Comparison of ENCODE assay signal across 7 mouse cellular contexts in genomic region chr17:46460673-46461072, GRCm38 (mm10). TPM values are rescaled to one million over a fixed set of nuclear protein-coding genes. Genes with fewer than 3 reads are reported as not detected.
DNase-seq lines count a peak whose midpoint lies in the region; ATAC-seq and TF ChIP-seq lines count a peak whose summit lies in the region.

No protein-coding gene starts in this region.

- peak overlapping the region; percentile 39 for H3K9ac ChIP-seq in lung, embryonic 14.5 days
- peak overlapping the region; percentile 36; the same call in 1 of the 2 replicates for H3K9ac ChIP-seq in hindbrain, embryonic 12.5 days
- no peak overlapping the region for H3K9ac ChIP-seq in liver, embryonic 11.5 days (ENCODE audit: low read depth, low read length)
- no peak overlapping the region for H3K9ac ChIP-seq in stomach, postnatal 0 days (ENCODE audit: low read length)

- H3K27ac ChIP-seq in lung, embryonic 14.5 days (ENCODE audit: low read depth): no peak overlapping the region
- H3K27ac ChIP-seq in hindbrain, embryonic 12.5 days: no peak overlapping the region
- no peak overlapping the region for H3K27ac ChIP-seq in liver, embryonic 11.5 days (ENCODE audit: low read depth, low read length)
- no peak overlapping the region for H3K27ac ChIP-seq in stomach, postnatal 0 days (replicated peaks)

- no peaks in the 10 kb centered on the region for H3K4me1 ChIP-seq in lung, embryonic 14.5 days (ENCODE audit: insufficient read depth)
- peaks cover 17% of the 10 kb centered on the region for H3K4me1 ChIP-seq in hindbrain, embryonic 12.5 days
- H3K4me1 ChIP-seq in liver, embryonic 11.5 days (replicated peaks; ENCODE audit: control insufficient read depth, insufficient read depth, low read length): peaks cover 3% of the 10 kb centered on the region; the same call in 1 of the 2 replicates
- H3K4me1 ChIP-seq in stomach, postnatal 0 days (replicated peaks; ENCODE audit: control insufficient read depth, insufficient read depth): no peaks in the 10 kb centered on the region

- peak; percentile 32; the same call in 1 of the 2 replicates for ATAC-seq in lung, embryonic 14.5 days (ENCODE audit: insufficient read depth)
- ATAC-seq in hindbrain, embryonic 12.5 days (ENCODE audit: low FRiP score): no peak
- no peak for ATAC-seq in liver, embryonic 11.5 days (replicated peaks; ENCODE audit: low FRiP score)
- ATAC-seq in stomach, postnatal 0 days (ENCODE audit: low FRiP score, low TSS enrichment): no peak

- TF ChIP-seq EP300 in stomach, postnatal 0 days (optimal IDR thresholded peaks at IDR 0.05): no peak

- H3K36me3 ChIP-seq in lung, embryonic 14.5 days (ENCODE audit: insufficient read depth): no peaks in the 10 kb centered on the region
- peaks cover 24% of the 10 kb centered on the region for H3K36me3 ChIP-seq in hindbrain, embryonic 12.5 days
- H3K36me3 ChIP-seq in liver, embryonic 11.5 days (ENCODE audit: control insufficient read depth, insufficient read depth, low read length): no peaks in the 10 kb centered on the region
- H3K36me3 ChIP-seq in stomach, postnatal 0 days (ENCODE audit: control insufficient read depth, insufficient read depth, low read length): no peaks in the 10 kb centered on the region

- peak; percentile 28 for DNase-seq in lung, embryonic 14.5 days
- no peak for DNase-seq in lung, adult 18-20 months
- DNase-seq in liver, embryonic 11.5 days (ENCODE audit: low spot score): no peak
- DNase-seq in stomach, postnatal 0 days (ENCODE audit: low spot score): no peak
- DNase-seq in frontal cortex, postnatal 14 days (ENCODE audit: low spot score in 2 of 2): no peak
- DNase-seq in c-Kit-positive CD71-positive TER-119-positive erythroid progenitor cells, embryonic 14.5 days (ENCODE audit: low spot score): no peak

- TF ChIP-seq CTCF in lung, embryonic 14.5 days (IDR thresholded peaks at IDR 0.05; ENCODE audit: low read depth): no peak
- no peak for TF ChIP-seq CTCF in stomach, postnatal 0 days (IDR thresholded peaks at IDR 0.05; ENCODE audit: low read depth)

- no peaks in the 10 kb centered on the region for H3K9me3 ChIP-seq in lung, embryonic 14.5 days (ENCODE audit: low read depth, low read length)
- no peaks in the 10 kb centered on the region for H3K9me3 ChIP-seq in hindbrain, embryonic 12.5 days (replicated peaks)
- H3K9me3 ChIP-seq in liver, embryonic 11.5 days (ENCODE audit: control insufficient read depth, low read length): no peaks in the 10 kb centered on the region
- no peaks in the 10 kb centered on the region for H3K9me3 ChIP-seq in stomach, postnatal 0 days (ENCODE audit: control insufficient read depth, low read length)

- peak overlapping the region; percentile 30 for H3K4me3 ChIP-seq in lung, embryonic 14.5 days (ENCODE audit: low read depth, low read length)
- peak overlapping the region; percentile 19 for H3K4me3 ChIP-seq in hindbrain, embryonic 12.5 days
- H3K4me3 ChIP-seq in liver, embryonic 11.5 days (ENCODE audit: low read depth, low read length): peak overlapping the region; percentile 27
- peak overlapping the region; percentile 31 for H3K4me3 ChIP-seq in stomach, postnatal 0 days (ENCODE audit: low read depth, low read length)

- H3K4me2 ChIP-seq in lung, embryonic 14.5 days: peak overlapping the region; percentile 59
- H3K4me2 ChIP-seq in hindbrain, embryonic 12.5 days (replicated peaks): peak overlapping the region; percentile 32
- peak overlapping the region; percentile 65 for H3K4me2 ChIP-seq in liver, embryonic 11.5 days
- H3K4me2 ChIP-seq in stomach, postnatal 0 days (replicated peaks; ENCODE audit: low read depth): peak overlapping the region; percentile 56

- WGBS in lung, embryonic 14.5 days: under 1% methylated on average over 32 of the region's 32 CpGs
- 3% methylated on average over 32 of the region's 32 CpGs for WGBS in hindbrain, embryonic 12.5 days
- under 1% methylated on average over 32 of the region's 32 CpGs for WGBS in liver, embryonic 11.5 days
- WGBS in stomach, postnatal 0 days: under 1% methylated on average over 32 of the region's 32 CpGs

- peaks cover 56% of the 10 kb centered on the region for H3K27me3 ChIP-seq in lung, embryonic 14.5 days (ENCODE audit: insufficient read depth, low read length)
- H3K27me3 ChIP-seq in hindbrain, embryonic 12.5 days: peaks cover 67% of the 10 kb centered on the region
- H3K27me3 ChIP-seq in liver, embryonic 11.5 days (replicated peaks; ENCODE audit: control insufficient read depth, insufficient read depth, low read length): peaks cover 57% of the 10 kb centered on the region
- H3K27me3 ChIP-seq in stomach, postnatal 0 days (ENCODE audit: control insufficient read depth, insufficient read depth, low read length): no peaks in the 10 kb centered on the region; the same call in 1 of the 2 replicates

RNA-seq across cellular contexts. Expression of gene Slc22a7, which starts 22.4 kb away (rescaled TPM):
- polyA plus RNA-seq in lung, embryonic 14.5 days (2014; fragmentation: Nextera tagmentation; extraction: Ambion mirVana): not detected in 2 replicates
- polyA plus RNA-seq in hindbrain, embryonic 12.5 days (2016; fragmentation: Nextera tagmentation; extraction: Ambion mirVana): not detected in 2 replicates
- polyA plus RNA-seq in liver, embryonic 11.5 days (2014; fragmentation: Nextera tagmentation; extraction: Ambion mirVana): not detected in 2 replicates
- polyA plus RNA-seq in stomach, postnatal 0 days (2015; fragmentation: Nextera tagmentation; extraction: Ambion mirVana): not detected in 2 replicates

RNA-seq across cellular contexts. Expression of gene Ttbk1, which starts 26.8 kb away (rescaled TPM):
- 0.05 and 0.11 TPM in 2 replicates for polyA plus RNA-seq in lung, embryonic 14.5 days (2014; fragmentation: Nextera tagmentation; extraction: Ambion mirVana)
- 5.3 and 6.6 TPM in 2 replicates for polyA plus RNA-seq in hindbrain, embryonic 12.5 days (2016; fragmentation: Nextera tagmentation; extraction: Ambion mirVana)
- 0.03 and 0.07 TPM in 2 replicates for polyA plus RNA-seq in liver, embryonic 11.5 days (2014; fragmentation: Nextera tagmentation; extraction: Ambion mirVana)
- 0.13 and 0.15 TPM in 2 replicates for polyA plus RNA-seq in stomach, postnatal 0 days (2015; fragmentation: Nextera tagmentation; extraction: Ambion mirVana)

RNA-seq across cellular contexts. Expression of gene Crip3, which starts 31.9 kb away (rescaled TPM):
- polyA plus RNA-seq in lung, embryonic 14.5 days (2014; fragmentation: Nextera tagmentation; extraction: Ambion mirVana): 0.41 TPM in 1 of 2 replicates, not detected in the other
- polyA plus RNA-seq in hindbrain, embryonic 12.5 days (2016; fragmentation: Nextera tagmentation; extraction: Ambion mirVana): 0.57 and 0.95 TPM in 2 replicates
- polyA plus RNA-seq in liver, embryonic 11.5 days (2014; fragmentation: Nextera tagmentation; extraction: Ambion mirVana): 0.38 and 0.53 TPM in 2 replicates
- polyA plus RNA-seq in stomach, postnatal 0 days (2015; fragmentation: Nextera tagmentation; extraction: Ambion mirVana): 0.23 and 0.24 TPM in 2 replicates

RNA-seq across cellular contexts. Expression of gene Dnph1, which starts 35.8 kb away (rescaled TPM):
- 50.3 and 60.8 TPM in 2 replicates for polyA plus RNA-seq in lung, embryonic 14.5 days (2014; fragmentation: Nextera tagmentation; extraction: Ambion mirVana)
- 35.3 and 35.5 TPM in 2 replicates for polyA plus RNA-seq in hindbrain, embryonic 12.5 days (2016; fragmentation: Nextera tagmentation; extraction: Ambion mirVana)
- 63.6 and 65.0 TPM in 2 replicates for polyA plus RNA-seq in liver, embryonic 11.5 days (2014; fragmentation: Nextera tagmentation; extraction: Ambion mirVana)
- 23.8 and 24.7 TPM in 2 replicates for polyA plus RNA-seq in stomach, postnatal 0 days (2015; fragmentation: Nextera tagmentation; extraction: Ambion mirVana)

Comparison
In these comparisons a context has a peak if more than half of its experiments do, and no peak if none do; other contexts are left out.
1. H3K9ac ChIP-seq: peak in lung, embryonic 14.5 days (single experiment) and hindbrain, embryonic 12.5 days (single experiment); none in liver, embryonic 11.5 days (single experiment) and stomach, postnatal 0 days (single experiment).
2. Peak in every context shown above with its lines, with median percentiles within 50 percentile points of each other: H3K4me2 ChIP-seq and H3K4me3 ChIP-seq.